Mouse (Mus musculus) hindbrain, embryonic 12.5 days (tissue): ENCODE measurements around the gene Slc37a1. TPM values are rescaled to one million over a fixed set of nuclear protein-coding genes. Genes with fewer than 3 reads are reported as not detected.

Experiments used
- ATAC-seq: fragments of 200-750 bp; cut with Nextera tagmentation; 2 replicates; pipeline ENCODE4 v1.8.0; 2017; ENCODE audit warnings: moderate TSS enrichment; ENCODE audit not compliant: low FRiP score
- H3K27ac ChIP-seq: fragments of 300-500 bp; sonication (generic); 2 replicates; pipeline ENCODE4 v1.5.1; 2016; ENCODE audit warnings: mild to moderate bottlenecking
- H3K27me3 ChIP-seq: fragments of 300-500 bp; sonication (generic); 2 replicates; pipeline ENCODE4 v1.6.1; 2016; ENCODE audit warnings: mild to moderate bottlenecking
- H3K36me3 ChIP-seq: fragments of 300-500 bp; sonication (generic); 2 replicates; pipeline ENCODE4 v1.6.1; 2016; ENCODE audit warnings: mild to moderate bottlenecking
- H3K4me1 ChIP-seq: fragments of 300-500 bp; sonication (generic); 2 replicates; pipeline ENCODE4 v1.6.1; 2016
- H3K4me2 ChIP-seq: fragments of 300-500 bp; sonication (generic); replicated peaks from 2 replicates; pipeline ENCODE4 v1.6.1; 2016; ENCODE audit warnings: mild to moderate bottlenecking
- H3K4me3 ChIP-seq: fragments of 300-500 bp; sonication (generic); 2 replicates; pipeline ENCODE4 v1.5.1; 2016; ENCODE audit warnings: mild to moderate bottlenecking
- H3K9ac ChIP-seq: fragments of 300-500 bp; sonication (generic); 2 replicates; pipeline ENCODE4 v1.6.1; 2016; ENCODE audit warnings: mild to moderate bottlenecking, moderate library complexity
- H3K9me3 ChIP-seq: fragments of 300-500 bp; sonication (generic); replicated peaks from 2 replicates; pipeline ENCODE4 v1.6.1; 2016; ENCODE audit warnings: mild to moderate bottlenecking
- WGBS: fragments of 180-500 bp; shearing (Covaris S2); methylation state at CpG from one replicate; pipeline ENCODE4 v1.1.7; 2016; 5-methylcytosine and 5-hydroxymethylcytosine counted together
- polyA plus RNA-seq: library from polyadenylated mRNA; unstranded; fragments of >200 nt; fragmentation: Nextera tagmentation; extraction: Ambion mirVana; gene quantifications from 2 replicates; pipeline ENCODE4 v1.2.1, GENCODE M21; 2016

Gene Slc37a1
- 15.5 and 15.8 TPM in 2 replicates for polyA plus RNA-seq

- WGBS = 85% methylated on average over 1 of the region's 1 CpGs
- H3K27me3 ChIP-seq = no peaks in the 10 kb centered on the region
- no peak within 1 kb of the TSS for H3K4me2 ChIP-seq
- H3K36me3 ChIP-seq = no peaks in the 10 kb centered on the region
- H3K4me1 ChIP-seq = peaks cover 9% of the 10 kb centered on the region
- no peak within 1 kb of the TSS for H3K4me3 ChIP-seq
- H3K9ac ChIP-seq = no peak within 1 kb of the TSS
- H3K9me3 ChIP-seq = no peaks in the 10 kb centered on the region
- no peak for ATAC-seq
- no peak within 1 kb of the TSS for H3K27ac ChIP-seq
Measured at GRCm38 (mm10) chr17:31286492-31286891, at the start of gene Slc37a1. Gene Slc37a1, plus strand, starts transcription at chr17:31286792.

GRCm38 (mm10) chr17:31238234-31239020 lies 48.2 kb upstream of the Slc37a1 start:
- Histone ChIP-seq H3K27ac (no peak overlapping the region), H3K4me3 (no peak overlapping the region), H3K4me2 (no peak overlapping the region), H3K27me3 (no peaks in the 10 kb centered on the region), H3K9ac (no peak overlapping the region), H3K9me3 (no peaks in the 10 kb centered on the region), H3K4me1 (no peaks in the 10 kb centered on the region), H3K36me3 (no peaks in the 10 kb centered on the region)
- ATAC-seq = no peak
- 84% methylated on average over 7 of the region's 7 CpGs for WGBS

- Histone ChIP-seq H3K9ac (no peak overlapping the region), H3K36me3 (no peaks in the 10 kb centered on the region), H3K4me3 (no peak overlapping the region), H3K9me3 (no peaks in the 10 kb centered on the region), H3K27ac (no peak overlapping the region), H3K4me1 (no peaks in the 10 kb centered on the region), H3K4me2 (no peak overlapping the region), H3K27me3 (no peaks in the 10 kb centered on the region)
- 90% methylated on average over 8 of the region's 8 CpGs for WGBS
- no peak for ATAC-seq
Measured at GRCm38 (mm10) chr17:31241156-31241555, 45.4 kb upstream of the Slc37a1 start.

GRCm38 (mm10) chr17:31242764-31243163 lies 43.8 kb upstream of the Slc37a1 start:
- no peak overlapping the region for H3K27ac ChIP-seq
- H3K36me3 ChIP-seq = no peaks in the 10 kb centered on the region
- H3K4me2 ChIP-seq = no peak overlapping the region
- no peak for ATAC-seq
- H3K4me3 ChIP-seq = no peak overlapping the region
- 0% methylated on average over 1 of the region's 1 CpGs for WGBS
- H3K4me1 ChIP-seq = no peaks in the 10 kb centered on the region
- H3K9ac ChIP-seq = no peak overlapping the region
- H3K27me3 ChIP-seq = no peaks in the 10 kb centered on the region
- H3K9me3 ChIP-seq = no peaks in the 10 kb centered on the region

- H3K4me2 ChIP-seq = no peak overlapping the region
- H3K9me3 ChIP-seq = no peaks in the 10 kb centered on the region
- no peak for ATAC-seq
- H3K4me3 ChIP-seq = no peak overlapping the region
- H3K4me1 ChIP-seq = no peaks in the 10 kb centered on the region
- no peak overlapping the region for H3K27ac ChIP-seq
- no peaks in the 10 kb centered on the region for H3K36me3 ChIP-seq
- H3K9ac ChIP-seq = no peak overlapping the region
- H3K27me3 ChIP-seq = no peaks in the 10 kb centered on the region
- 87% methylated on average over 5 of the region's 5 CpGs for WGBS
Measured at GRCm38 (mm10) chr17:31245321-31245720, 41.3 kb upstream of the Slc37a1 start.

GRCm38 (mm10) chr17:31247144-31247543 lies 39.4 kb upstream of the Slc37a1 start:
- no peaks in the 10 kb centered on the region for H3K36me3 ChIP-seq
- no peak overlapping the region; the same call in 1 of the 2 replicates for H3K27ac ChIP-seq
- H3K9me3 ChIP-seq = no peaks in the 10 kb centered on the region
- no peaks in the 10 kb centered on the region for H3K4me1 ChIP-seq
- no peak for ATAC-seq
- H3K4me3 ChIP-seq = no peak overlapping the region
- 30% methylated on average over 5 of the region's 5 CpGs for WGBS
- no peak overlapping the region for H3K4me2 ChIP-seq
- no peak overlapping the region for H3K9ac ChIP-seq
- H3K27me3 ChIP-seq = no peaks in the 10 kb centered on the region

GRCm38 (mm10) chr17:31253951-31254350 lies 32.6 kb upstream of the Slc37a1 start:
- 64% methylated on average over 5 of the region's 5 CpGs for WGBS
- no peaks in the 10 kb centered on the region for H3K9me3 ChIP-seq
- H3K4me2 ChIP-seq = no peak overlapping the region
- no peaks in the 10 kb centered on the region for H3K36me3 ChIP-seq
- no peak overlapping the region for H3K9ac ChIP-seq
- ATAC-seq = no peak
- H3K4me1 ChIP-seq = 0 out of 2 replicates have a peak, but pooled peaks cover under 1% of the 10 kb centered on the region
- no peak overlapping the region for H3K27ac ChIP-seq
- no peak overlapping the region for H3K4me3 ChIP-seq
- H3K27me3 ChIP-seq = no peaks in the 10 kb centered on the region

- H3K36me3 ChIP-seq = no peaks in the 10 kb centered on the region
- H3K27ac ChIP-seq = no peak overlapping the region
- no peaks in the 10 kb centered on the region for H3K9me3 ChIP-seq
- ATAC-seq = peak; percentile 69
- H3K9ac ChIP-seq = no peak overlapping the region
- 11% methylated on average over 9 of the region's 9 CpGs for WGBS
- H3K4me2 ChIP-seq = peak overlapping the region; percentile 18; the same call in 1 of the 2 replicates
- H3K27me3 ChIP-seq = no peaks in the 10 kb centered on the region
- 0 out of 2 replicates have a peak, but pooled peaks cover 4% of the 10 kb centered on the region for H3K4me1 ChIP-seq
- H3K4me3 ChIP-seq = no peak overlapping the region
Measured at GRCm38 (mm10) chr17:31254463-31254931, 32.1 kb upstream of the Slc37a1 start.

GRCm38 (mm10) chr17:31257149-31257548 lies 29.4 kb upstream of the Slc37a1 start:
- 94% methylated on average over 1 of the region's 1 CpGs for WGBS
- H3K4me1 ChIP-seq = 0 out of 2 replicates have a peak, but pooled peaks cover 4% of the 10 kb centered on the region
- H3K36me3 ChIP-seq = no peaks in the 10 kb centered on the region

GRCm38 (mm10) chr17:31257898-31258297 lies 28.7 kb upstream of the Slc37a1 start:
- ATAC-seq = no peak
- no peaks in the 10 kb centered on the region for H3K27me3 ChIP-seq
- H3K4me1 ChIP-seq = 0 out of 2 replicates have a peak, but pooled peaks cover 4% of the 10 kb centered on the region
- H3K9me3 ChIP-seq = no peaks in the 10 kb centered on the region
- H3K27ac ChIP-seq = no peak overlapping the region
- H3K4me2 ChIP-seq = no peak overlapping the region
- no peak overlapping the region for H3K4me3 ChIP-seq
- no peaks in the 10 kb centered on the region for H3K36me3 ChIP-seq
- WGBS = 92% methylated on average over 12 of the region's 12 CpGs
- no peak overlapping the region for H3K9ac ChIP-seq

More at GRCm38 (mm10) chr17:31257149-31257548, 29.4 kb upstream of the Slc37a1 start:
- H3K4me2 ChIP-seq = no peak overlapping the region
- H3K4me3 ChIP-seq = no peak overlapping the region
- no peaks in the 10 kb centered on the region for H3K9me3 ChIP-seq
- no peak overlapping the region for H3K27ac ChIP-seq
- no peaks in the 10 kb centered on the region for H3K27me3 ChIP-seq
- H3K9ac ChIP-seq = no peak overlapping the region
- no peak for ATAC-seq

GRCm38 (mm10) chr17:31258310-31258865 lies 28.2 kb upstream of the Slc37a1 start:
- Histone ChIP-seq H3K36me3 (no peaks in the 10 kb centered on the region), H3K27ac (no peak overlapping the region), H3K9ac (no peak overlapping the region), H3K9me3 (no peaks in the 10 kb centered on the region), H3K27me3 (no peaks in the 10 kb centered on the region), H3K4me1 (0 out of 2 replicates have a peak, but pooled peaks cover 4% of the 10 kb centered on the region), H3K4me3 (no peak overlapping the region), H3K4me2 (no peak overlapping the region)
- no peak for ATAC-seq
- WGBS = 86% methylated on average over 9 of the region's 9 CpGs

GRCm38 (mm10) chr17:31259145-31259544 lies 27.4 kb upstream of the Slc37a1 start:
- 0 out of 2 replicates have a peak, but pooled peaks cover 4% of the 10 kb centered on the region for H3K4me1 ChIP-seq
- no peak overlapping the region for H3K4me2 ChIP-seq
- no peak for ATAC-seq
- no peaks in the 10 kb centered on the region for H3K27me3 ChIP-seq
- no peak overlapping the region for H3K9ac ChIP-seq
- H3K9me3 ChIP-seq = no peaks in the 10 kb centered on the region
- no peak overlapping the region for H3K27ac ChIP-seq
- 57% methylated on average over 4 of the region's 4 CpGs for WGBS
- no peak overlapping the region for H3K4me3 ChIP-seq
- no peaks in the 10 kb centered on the region for H3K36me3 ChIP-seq
